Mouse (Mus musculus) thymus, adult 2 months (tissue): ENCODE measurements around the gene Kcnh1.

ENCODE experiments used
- CTCF ChIP-seq: fragments of 200-500 bp; IDR thresholded peaks from 2 replicates; pipeline ENCODE4 v1.5.1; 2012; ENCODE audit warnings: mild to moderate bottlenecking, control low read depth, low read length, moderate library complexity, borderline replicate concordance; ENCODE audit not compliant: control insufficient read depth, poor library complexity, insufficient read depth; ENCODE audit errors: extremely low read depth
- POLR2A ChIP-seq: fragments of 200-500 bp; IDR thresholded peaks from 2 replicates; pipeline ENCODE4 v1.6.1; 2012; ENCODE audit warnings: mild to moderate bottlenecking, low read length, control low read depth, moderate library complexity; ENCODE audit not compliant: control insufficient read depth, poor library complexity, insufficient read depth; ENCODE audit errors: extremely low read depth

GRCm38 (mm10) chr1:192331207-192331606 is 140.6 kb downstream of the Kcnh1 start:
- TF ChIP-seq CTCF (no peak), POLR2A (no peak)
